Mouse (Mus musculus): ENCODE data around the gene Nos1ap. TPM values are rescaled to one million over a fixed set of nuclear protein-coding genes. Genes with fewer than 3 reads are reported as not detected.

Nos1ap gene
- polyA plus RNA-seq, 1 experiment = 146 TPM

- no peak overlapping the region for H3K27ac ChIP-seq (ENCODE audit: insufficient read depth, low read length)
- no peak overlapping the region for H3K4me3 ChIP-seq (ENCODE audit: insufficient read depth, low read length)
- H3K4me1 ChIP-seq (ENCODE audit: control insufficient read depth, insufficient read depth, low read length) = peaks cover 10% of the 10 kb centered on the region
- TF ChIP-seq CTCF (IDR thresholded peaks at IDR 0.05; ENCODE audit: extremely low read depth, insufficient read depth, low read length) = no peak
- no peak for TF ChIP-seq POLR2A (IDR thresholded peaks at IDR 0.05; ENCODE audit: extremely low read depth, insufficient read depth, low read length)
Observed at GRCm38 (mm10) chr1:170536344-170536743, 53.3 kb downstream of the Nos1ap start.

GRCm38 (mm10) chr1:170535221-170535620 lies 54.4 kb downstream of the Nos1ap start:
- Histone ChIP-seq H3K4me1 (ENCODE audit: control insufficient read depth, insufficient read depth, low read length) (peaks cover 12% of the 10 kb centered on the region), H3K4me3 (ENCODE audit: insufficient read depth, low read length) (no peak overlapping the region), H3K27ac (ENCODE audit: insufficient read depth, low read length) (no peak overlapping the region)
- TF ChIP-seq POLR2A (IDR thresholded peaks at IDR 0.05; ENCODE audit: extremely low read depth, insufficient read depth, low read length) (no peak), CTCF (IDR thresholded peaks at IDR 0.05; ENCODE audit: extremely low read depth, insufficient read depth, low read length) (no peak)

GRCm38 (mm10) chr1:170531286-170531685 lies 58.4 kb downstream of the Nos1ap start:
- H3K4me3 ChIP-seq (ENCODE audit: insufficient read depth, low read length) = no peak overlapping the region
- no peak overlapping the region for H3K27ac ChIP-seq (ENCODE audit: insufficient read depth, low read length)
- TF ChIP-seq CTCF (IDR thresholded peaks at IDR 0.05; ENCODE audit: extremely low read depth, insufficient read depth, low read length) (no peak), POLR2A (IDR thresholded peaks at IDR 0.05; ENCODE audit: extremely low read depth, insufficient read depth, low read length) (no peak)
- H3K4me1 ChIP-seq (ENCODE audit: control insufficient read depth, insufficient read depth, low read length) = peaks cover 3% of the 10 kb centered on the region; the same call in 1 of the 2 replicates

- H3K27ac ChIP-seq (ENCODE audit: insufficient read depth, low read length) = no peak overlapping the region
- TF ChIP-seq CTCF (IDR thresholded peaks at IDR 0.05; ENCODE audit: extremely low read depth, insufficient read depth, low read length) (no peak), POLR2A (IDR thresholded peaks at IDR 0.05; ENCODE audit: extremely low read depth, insufficient read depth, low read length) (no peak)
- H3K4me1 ChIP-seq (ENCODE audit: control insufficient read depth, insufficient read depth, low read length) = peaks cover 4% of the 10 kb centered on the region; the same call in 1 of the 2 replicates
- no peak overlapping the region for H3K4me3 ChIP-seq (ENCODE audit: insufficient read depth, low read length)
Observed at GRCm38 (mm10) chr1:170530456-170530855, 59.2 kb downstream of the Nos1ap start.

GRCm38 (mm10) chr1:170522891-170523290 lies 66.8 kb downstream of the Nos1ap start:
- TF ChIP-seq POLR2A (IDR thresholded peaks at IDR 0.05; ENCODE audit: extremely low read depth, insufficient read depth, low read length) (no peak), CTCF (IDR thresholded peaks at IDR 0.05; ENCODE audit: extremely low read depth, insufficient read depth, low read length) (no peak)
- H3K4me3 ChIP-seq (ENCODE audit: insufficient read depth, low read length) = no peak overlapping the region
- H3K4me1 ChIP-seq (ENCODE audit: control insufficient read depth, insufficient read depth, low read length) = peaks cover 4% of the 10 kb centered on the region; the same call in 1 of the 2 replicates
- no peak overlapping the region for H3K27ac ChIP-seq (ENCODE audit: insufficient read depth, low read length)

GRCm38 (mm10) chr1:170521520-170522205 lies 68.0 kb downstream of the Nos1ap start:
- Histone ChIP-seq H3K4me1 (ENCODE audit: control insufficient read depth, insufficient read depth, low read length) (peaks cover 4% of the 10 kb centered on the region; the same call in 1 of the 2 replicates), H3K4me3 (ENCODE audit: insufficient read depth, low read length) (no peak overlapping the region), H3K27ac (ENCODE audit: insufficient read depth, low read length) (no peak overlapping the region)
- TF ChIP-seq CTCF (IDR thresholded peaks at IDR 0.05; ENCODE audit: extremely low read depth, insufficient read depth, low read length) (no peak), POLR2A (IDR thresholded peaks at IDR 0.05; ENCODE audit: extremely low read depth, insufficient read depth, low read length) (no peak)

- Histone ChIP-seq H3K4me1 (ENCODE audit: control insufficient read depth, insufficient read depth, low read length) (peaks cover 3% of the 10 kb centered on the region; the same call in 1 of the 2 replicates), H3K4me3 (ENCODE audit: insufficient read depth, low read length) (no peak overlapping the region), H3K27ac (ENCODE audit: insufficient read depth, low read length) (no peak overlapping the region)
- TF ChIP-seq CTCF (IDR thresholded peaks at IDR 0.05; ENCODE audit: extremely low read depth, insufficient read depth, low read length) (no peak), POLR2A (IDR thresholded peaks at IDR 0.05; ENCODE audit: extremely low read depth, insufficient read depth, low read length) (no peak)
Observed at GRCm38 (mm10) chr1:170520206-170520605, 69.5 kb downstream of the Nos1ap start.

GRCm38 (mm10) chr1:170519631-170520030 lies 70.0 kb downstream of the Nos1ap start:
- Histone ChIP-seq H3K4me1 (ENCODE audit: control insufficient read depth, insufficient read depth, low read length) (peaks cover 3% of the 10 kb centered on the region; the same call in 1 of the 2 replicates), H3K27ac (ENCODE audit: insufficient read depth, low read length) (no peak overlapping the region), H3K4me3 (ENCODE audit: insufficient read depth, low read length) (no peak overlapping the region)
- TF ChIP-seq POLR2A (IDR thresholded peaks at IDR 0.05; ENCODE audit: extremely low read depth, insufficient read depth, low read length) (no peak), CTCF (IDR thresholded peaks at IDR 0.05; ENCODE audit: extremely low read depth, insufficient read depth, low read length) (no peak)

- Histone ChIP-seq H3K4me1 (ENCODE audit: control insufficient read depth, insufficient read depth, low read length) (0 out of 2 replicates have a peak, but pooled peaks cover 3% of the 10 kb centered on the region), H3K4me3 (ENCODE audit: insufficient read depth, low read length) (no peak overlapping the region)
- TF ChIP-seq POLR2A (IDR thresholded peaks at IDR 0.05; ENCODE audit: extremely low read depth, insufficient read depth, low read length) (no peak), CTCF (IDR thresholded peaks at IDR 0.05; ENCODE audit: extremely low read depth, insufficient read depth, low read length) (no peak)
Observed at GRCm38 (mm10) chr1:170516182-170516581, 73.5 kb downstream of the Nos1ap start.

GRCm38 (mm10) chr1:170515455-170515854 lies 74.2 kb downstream of the Nos1ap start:
- Histone ChIP-seq H3K27ac (ENCODE audit: insufficient read depth, low read length) (no peak overlapping the region), H3K4me1 (ENCODE audit: control insufficient read depth, insufficient read depth, low read length) (0 out of 2 replicates have a peak, but pooled peaks cover 2% of the 10 kb centered on the region), H3K4me3 (ENCODE audit: insufficient read depth, low read length) (no peak overlapping the region)
- TF ChIP-seq CTCF (IDR thresholded peaks at IDR 0.05; ENCODE audit: extremely low read depth, insufficient read depth, low read length) (no peak), POLR2A (IDR thresholded peaks at IDR 0.05; ENCODE audit: extremely low read depth, insufficient read depth, low read length) (no peak)

More at GRCm38 (mm10) chr1:170516182-170516581, 73.5 kb downstream of the Nos1ap start:
- no peak overlapping the region for H3K27ac ChIP-seq (ENCODE audit: insufficient read depth, low read length)
